Mouse (Mus musculus) telencephalon, adult 2 months (tissue): Measurements from ENCODE around the gene H2-Q6.
A peak's percentile ranks its signal among the peaks of the same experiment; 100 is the strongest.
"Not testable (repeated sequence)": the region's sequence is repeated elsewhere in the genome, so short reads cannot be mapped to it uniquely, and the experiment has no call there.

Source experiments
- DNase-seq: peaks from one replicate; pipeline ENCODE4 v3.0.0-alpha.2; 2011; ENCODE audit warnings: low read depth, low spot score

Gene H2-Q6

DNA sequence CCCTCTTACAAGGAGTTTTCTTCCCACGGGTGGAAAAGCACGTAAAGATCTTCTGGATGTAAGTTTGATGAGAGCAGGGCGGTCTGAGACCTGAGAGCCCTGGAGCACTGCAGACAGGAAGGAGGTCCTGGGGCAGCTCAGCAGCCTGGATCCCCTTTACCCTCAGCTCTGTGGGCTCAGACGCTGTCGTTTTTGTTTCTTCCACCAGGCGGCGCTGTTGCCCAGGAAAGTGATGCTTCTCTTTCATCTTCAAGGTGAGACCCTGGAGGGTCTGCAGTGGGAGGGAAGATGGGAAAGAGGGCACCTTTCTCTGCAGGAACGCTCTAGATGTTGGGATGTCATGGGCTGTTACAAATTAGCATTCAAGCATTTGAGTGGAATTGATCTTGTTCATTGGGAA, 10.2 kb downstream of the H2-Q6 start:
- DNase-seq = not testable (repeated sequence)

DNA sequence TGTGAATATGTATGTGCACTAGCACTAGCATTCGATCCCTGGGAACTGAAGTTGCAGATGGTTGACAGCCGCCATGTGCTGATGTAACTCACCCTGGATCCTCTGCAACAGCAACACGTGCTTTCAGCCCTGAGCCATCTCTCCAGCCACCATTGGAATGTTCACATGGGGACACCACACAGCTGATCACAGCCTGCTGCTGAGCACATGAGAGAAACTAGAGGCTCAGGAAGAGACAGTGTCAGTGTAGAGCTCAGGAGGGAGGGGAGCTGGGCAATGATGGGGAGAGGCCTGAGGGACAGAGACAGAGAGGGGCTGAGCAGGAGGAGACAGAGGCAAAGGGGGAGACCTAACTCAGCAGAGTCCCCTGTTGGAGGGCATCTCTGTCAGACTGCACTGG, 10.9 kb downstream of the H2-Q6 start:
- DNase-seq = not testable (repeated sequence)

DNA sequence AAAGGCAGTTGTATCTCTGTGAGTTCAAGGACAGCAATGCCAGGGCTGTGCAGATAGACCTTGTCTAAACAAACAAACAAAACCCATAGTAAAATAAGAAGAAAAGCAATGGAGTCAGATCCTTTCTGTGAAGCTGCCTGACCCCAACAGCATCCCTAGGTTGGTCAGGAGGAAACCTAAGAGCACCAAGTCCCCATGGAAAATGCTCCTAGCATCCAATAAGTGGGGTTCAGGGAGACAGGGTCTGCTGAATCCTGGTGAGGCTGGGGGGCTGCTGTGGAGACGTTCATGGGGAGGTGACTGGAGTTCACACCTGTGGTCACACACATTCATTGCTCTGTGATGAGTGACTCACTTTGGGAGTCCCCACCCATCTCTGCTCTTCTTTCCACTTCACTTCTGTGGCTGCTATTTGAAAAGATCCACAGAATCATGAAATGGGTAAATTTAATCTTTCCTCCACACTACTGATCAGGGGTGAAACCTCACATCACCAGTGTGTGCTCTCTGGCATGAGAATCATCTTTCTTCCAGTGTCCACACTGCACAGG, 12.8 kb downstream of the H2-Q6 start:
- DNase-seq = not testable (repeated sequence)

DNA sequence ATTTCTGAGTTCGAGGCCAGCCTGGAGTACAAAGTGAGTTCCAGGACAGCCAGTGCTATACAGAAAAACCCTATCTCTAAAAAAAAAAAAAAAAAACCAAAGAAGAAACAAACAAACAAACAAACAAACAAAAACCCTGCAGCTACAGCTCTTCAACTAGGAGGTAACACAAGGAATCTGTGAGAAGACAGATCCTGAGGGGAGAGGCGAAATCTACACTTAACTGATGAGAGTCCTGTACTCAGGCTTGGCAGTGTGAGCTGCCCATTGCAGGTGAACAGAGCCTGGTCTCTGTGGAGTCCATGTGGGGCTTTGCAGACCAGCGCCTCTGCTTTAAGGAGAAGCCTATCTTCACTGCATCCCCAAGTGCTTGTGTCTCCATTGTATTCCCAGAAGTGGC, 13.7 kb downstream of the H2-Q6 start:
- DNase-seq = not testable (repeated sequence)

DNA sequence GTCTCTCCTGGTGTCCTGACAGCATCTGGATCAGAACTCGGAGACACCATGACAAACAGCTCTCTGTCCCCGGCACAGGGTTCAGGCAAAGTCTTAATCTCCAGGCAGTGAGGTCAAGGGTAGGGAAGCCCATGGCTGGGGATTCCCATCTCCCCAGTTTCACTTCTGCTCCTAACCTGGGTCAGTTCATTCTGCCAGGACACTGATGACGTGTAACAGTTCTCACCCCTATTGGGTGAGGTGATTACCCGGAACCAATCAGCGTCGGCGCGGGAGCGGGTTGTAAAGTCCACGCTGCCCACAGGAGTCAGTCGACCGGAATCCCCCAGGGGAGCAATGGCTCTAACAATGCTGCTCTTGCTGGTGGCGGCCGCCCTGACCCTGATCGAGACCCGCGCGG, 14.2 kb downstream of the H2-Q6 start, which contains the start of gene H2-Q7:
TSS of gene H2-Q7 (plus strand) at position 271 of the 400 bp plus-strand sequence.
- DNase-seq = peak; percentile 12

DNA sequence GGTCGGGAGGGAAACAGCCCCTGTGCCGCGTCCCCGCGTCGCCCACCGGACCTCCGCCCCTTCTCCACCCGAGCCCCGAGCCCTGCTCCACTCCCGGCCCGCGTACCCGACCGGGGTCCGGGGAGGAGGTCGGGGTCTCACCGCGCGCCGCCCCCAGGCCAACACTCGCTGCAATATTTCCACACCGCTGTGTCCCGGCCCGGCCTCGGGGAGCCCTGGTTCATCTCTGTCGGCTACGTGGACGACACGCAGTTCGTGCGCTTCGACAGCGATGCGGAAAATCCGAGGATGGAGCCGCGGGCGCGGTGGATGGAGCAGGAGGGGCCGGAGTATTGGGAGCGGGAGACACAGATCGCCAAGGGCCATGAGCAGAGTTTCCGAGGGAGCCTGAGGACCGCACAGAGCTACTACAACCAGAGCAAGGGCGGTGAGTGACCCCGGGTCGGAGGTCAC, 14.7 kb downstream of the H2-Q6 start:
- not testable (repeated sequence) for DNase-seq

DNA sequence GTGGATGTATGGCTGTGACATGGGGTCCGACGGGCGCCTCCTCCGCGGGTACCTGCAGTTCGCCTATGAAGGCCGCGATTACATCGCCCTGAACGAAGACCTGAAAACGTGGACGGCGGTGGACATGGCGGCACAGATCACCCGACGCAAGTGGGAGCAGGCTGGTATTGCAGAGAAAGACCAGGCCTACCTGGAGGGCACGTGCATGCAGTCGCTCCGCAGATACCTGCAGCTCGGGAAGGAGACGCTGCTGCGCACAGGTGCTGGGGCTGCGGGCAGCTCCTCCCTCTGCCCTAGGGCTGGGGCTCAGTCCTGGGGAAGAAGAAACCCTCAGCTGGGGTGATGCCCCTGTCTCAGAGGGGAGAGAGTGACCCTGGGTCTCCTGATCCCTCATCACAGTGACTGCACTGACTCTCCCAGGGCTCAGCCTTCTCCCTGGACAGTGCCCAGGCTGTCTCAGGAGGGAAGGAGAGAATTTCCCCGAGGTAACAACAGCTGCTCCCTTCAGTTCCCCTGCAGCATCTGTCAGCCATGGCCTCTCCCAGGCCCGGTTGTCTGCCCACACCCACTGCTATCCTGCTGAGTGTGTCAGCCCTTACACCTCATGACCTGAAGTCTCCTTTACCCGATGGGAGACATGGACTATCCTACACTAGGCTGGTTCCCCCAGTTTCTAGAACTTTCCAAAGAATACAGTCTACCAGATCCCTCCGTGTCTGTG, 15.4 kb downstream of the H2-Q6 start:
- DNase-seq = not testable (repeated sequence)

DNA sequence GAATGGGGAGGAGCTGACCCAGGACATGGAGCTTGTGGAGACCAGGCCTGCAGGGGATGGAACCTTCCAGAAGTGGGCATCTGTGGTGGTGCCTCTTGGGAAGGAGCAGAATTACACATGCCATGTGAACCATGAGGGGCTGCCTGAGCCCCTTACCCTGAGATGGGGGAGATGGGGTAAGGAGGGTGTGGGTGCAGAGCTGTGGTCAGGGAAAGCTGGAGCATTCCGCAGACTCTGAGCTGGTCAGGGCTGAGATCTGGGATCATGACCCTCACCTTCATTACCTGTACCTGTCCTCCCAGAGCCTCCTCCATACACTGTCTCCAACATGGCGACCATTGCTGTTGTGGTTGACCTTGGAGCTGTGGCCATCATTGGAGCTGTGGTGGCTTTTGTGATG, 17.7 kb downstream of the H2-Q6 start:
- DNase-seq = not testable (repeated sequence)

DNA sequence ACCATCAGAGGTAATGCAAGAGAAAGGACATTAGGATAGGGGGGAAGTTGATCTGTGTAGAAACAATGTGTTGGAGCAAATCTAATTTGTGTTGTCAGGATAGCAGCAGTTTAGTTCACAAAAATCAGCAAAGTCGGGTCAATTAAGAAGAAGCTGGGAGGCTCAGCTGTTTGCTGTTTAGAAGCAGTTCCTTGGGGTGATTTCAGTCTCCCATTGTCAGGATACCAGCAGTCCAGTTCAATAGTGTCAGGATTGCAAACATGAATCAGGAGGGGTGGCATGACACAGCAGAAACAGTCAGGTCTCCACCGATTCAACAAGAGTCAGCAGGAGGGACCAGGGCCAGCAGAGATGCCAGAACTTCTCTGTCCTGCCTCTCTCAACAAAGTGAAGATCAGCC, 19.9 kb downstream of the H2-Q6 start:
- not testable (repeated sequence) for DNase-seq

DNA sequence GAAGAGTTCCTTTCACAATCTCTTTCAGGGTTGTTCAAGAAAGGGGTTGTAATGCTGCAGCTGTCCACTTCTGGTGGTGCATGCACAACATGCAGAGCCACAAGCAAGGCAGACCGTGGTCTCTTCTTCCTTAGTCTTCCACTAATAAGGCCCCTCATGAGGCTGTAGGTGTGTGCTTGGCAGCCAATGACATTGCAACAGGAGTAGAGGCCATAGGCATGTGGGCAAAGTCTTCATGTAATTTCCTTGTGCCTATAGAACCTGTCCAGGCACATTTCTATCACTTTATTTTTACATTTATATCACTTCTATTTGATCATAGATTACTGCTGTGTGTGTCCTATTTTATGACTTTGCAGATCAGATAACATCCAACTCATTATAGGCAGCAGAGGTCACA, 33.6 kb downstream of the H2-Q6 start:
- not testable (repeated sequence) for DNase-seq

DNA sequence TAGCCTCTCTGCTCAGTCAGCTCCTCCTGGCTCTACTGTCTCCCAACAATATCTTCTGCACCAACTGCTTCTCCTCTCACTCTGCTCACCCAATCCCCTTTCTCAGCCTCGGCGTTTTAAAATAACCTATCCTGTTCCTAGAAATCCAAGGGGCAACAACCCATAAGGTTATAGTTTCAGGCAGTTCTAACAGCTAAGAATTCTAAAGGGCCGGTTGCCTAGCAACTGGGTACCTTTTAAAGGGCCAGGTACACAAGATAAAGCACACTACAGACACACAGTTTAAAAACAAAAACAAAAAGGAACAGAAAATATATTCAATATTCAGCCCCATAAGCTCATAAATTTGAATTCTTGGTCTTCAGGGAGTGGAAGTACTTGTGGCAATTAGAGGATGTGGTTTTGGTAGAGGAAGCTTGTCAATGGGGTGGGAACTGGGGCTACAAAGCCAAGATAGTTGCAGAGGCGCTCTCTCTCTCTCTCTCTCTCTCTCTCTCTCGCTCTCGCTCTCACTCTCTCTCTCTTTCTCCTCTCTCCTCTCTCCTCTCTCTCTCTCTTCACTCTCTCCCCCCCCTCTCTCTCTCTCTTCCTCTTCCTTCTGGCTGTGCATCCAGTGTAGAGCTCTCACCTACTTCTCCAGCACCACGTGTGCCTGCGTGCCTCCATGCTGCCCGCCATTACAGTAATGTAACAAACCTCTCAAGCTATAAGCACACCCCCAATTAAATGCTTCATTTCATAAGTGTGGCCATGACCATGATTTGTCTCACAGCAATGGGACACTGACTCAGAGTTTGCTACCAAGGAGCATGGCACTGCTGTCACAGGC, 36.1 kb downstream of the H2-Q6 start:
- not testable (repeated sequence) for DNase-seq

DNA sequence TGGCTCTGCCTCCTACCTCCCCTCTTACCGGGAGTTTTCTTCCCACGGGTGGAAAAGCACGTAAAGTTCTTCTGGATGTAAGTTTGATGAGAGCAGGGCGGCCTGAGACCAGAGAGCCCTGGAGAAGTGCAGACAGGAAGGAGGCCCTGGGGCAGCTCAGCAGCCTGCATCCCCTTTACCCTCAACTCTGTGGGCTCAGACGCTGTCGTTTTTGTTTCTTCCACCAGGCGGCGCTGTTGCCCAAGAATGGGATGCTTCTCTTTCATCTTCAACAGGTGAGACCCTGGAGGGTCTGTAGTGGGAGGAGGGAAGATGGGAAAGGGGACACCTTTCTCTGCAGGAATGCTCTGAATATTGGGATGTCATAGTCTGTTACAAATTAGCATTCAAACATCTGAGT, 41.0 kb downstream of the H2-Q6 start:
- not testable (repeated sequence) for DNase-seq

DNA sequence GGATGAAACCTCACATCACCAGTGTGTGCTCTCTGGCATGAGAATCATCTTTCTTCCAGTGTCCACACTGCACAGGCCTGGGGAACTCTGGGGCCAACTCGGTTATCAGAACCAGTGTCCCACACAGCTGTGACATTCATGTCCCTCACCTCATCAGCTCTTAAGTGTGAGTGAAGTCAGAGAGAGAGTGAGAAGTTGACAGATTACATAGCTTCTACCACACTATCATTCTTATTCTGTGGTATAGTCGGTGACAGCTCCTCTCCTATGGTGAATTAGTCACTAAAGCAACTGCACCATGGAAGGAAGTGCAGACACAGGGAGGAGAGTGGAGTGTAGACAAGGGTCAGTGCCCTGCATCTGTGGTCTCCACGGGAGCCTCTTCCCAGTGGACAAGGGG, 44.3 kb downstream of the H2-Q6 start:
- not testable (repeated sequence) for DNase-seq

DNA sequence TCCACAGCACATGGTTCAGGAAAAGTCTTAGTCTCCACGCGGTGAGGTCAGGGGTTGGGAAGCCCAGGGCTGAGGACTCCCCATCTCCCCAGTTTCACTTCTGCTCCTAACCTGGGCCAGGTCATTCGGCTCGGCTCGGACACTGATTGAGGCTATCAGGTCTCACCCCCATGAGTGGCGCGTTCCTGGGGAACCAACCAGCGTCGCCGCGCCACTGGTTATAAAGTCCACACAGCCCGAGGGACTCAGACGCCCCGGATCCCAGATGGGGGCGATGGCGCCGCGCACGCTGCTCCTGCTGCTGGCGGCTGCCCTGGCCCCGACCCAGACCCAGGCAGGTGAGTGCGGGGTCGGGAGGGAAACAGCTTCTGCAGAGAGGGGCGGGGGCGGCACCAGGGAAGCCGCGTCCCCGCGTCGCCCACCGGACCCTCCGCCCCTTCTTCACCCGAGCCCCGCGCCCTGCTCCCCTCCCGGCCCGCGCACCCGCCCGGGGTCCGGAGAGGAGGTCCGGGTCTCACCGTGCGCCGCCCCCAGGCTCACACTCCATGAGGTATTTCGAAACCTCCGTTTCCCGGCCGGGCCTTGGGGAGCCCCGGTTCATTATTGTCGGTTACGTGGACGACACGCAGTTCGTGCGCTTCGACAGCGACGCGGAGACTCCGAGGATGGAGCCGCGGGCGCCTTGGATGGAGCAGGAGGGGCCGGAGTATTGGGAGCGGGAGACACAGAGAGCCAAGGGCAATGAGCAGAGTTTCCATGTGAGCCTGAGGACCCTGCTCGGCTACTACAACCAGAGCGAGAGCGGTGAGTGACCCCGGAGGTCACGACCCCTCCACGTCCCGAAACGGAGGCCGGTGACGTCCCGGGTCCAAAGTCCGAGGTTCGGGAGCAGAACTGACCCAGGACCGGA, 45.4 kb downstream of the H2-Q6 start, which contains the start of gene H2-Q10:
TSS of gene H2-Q10 (plus strand) at position 248 of the 910 bp plus-strand sequence.
- no peak for DNase-seq
